Mouse (Mus musculus) embryonic facial prominence, embryonic 11.5 days (tissue): ENCODE results near the gene Gm20388. TPM values are rescaled to one million over a fixed set of nuclear protein-coding genes. Genes with fewer than 3 reads are reported as not detected.

ENCODE experiments used
- ATAC-seq: fragments of 200-750 bp; cut with Nextera tagmentation; replicated peaks from 2 replicates; pipeline ENCODE4 v1.8.0; 2017; ENCODE audit warnings: low read depth; ENCODE audit not compliant: insufficient number of reproducible peaks, low FRiP score, low TSS enrichment
- DNase-seq: peaks from one replicate; pipeline ENCODE4 v3.0.0-alpha.2; 2015; ENCODE audit warnings: low spot score
- H3K27ac ChIP-seq: fragments of 300-500 bp; sonication (generic); replicated peaks from 2 replicates; pipeline ENCODE4 v1.5.1; 2014; ENCODE audit warnings: mild to moderate bottlenecking, low read depth, low read length, control low read depth
- H3K27me3 ChIP-seq: fragments of 300-500 bp; sonication (generic); 2 replicates; pipeline ENCODE4 v1.6.1; 2014; ENCODE audit warnings: mild to moderate bottlenecking, low read length, moderate library complexity, mixed read lengths; ENCODE audit not compliant: control insufficient read depth, insufficient read depth
- H3K36me3 ChIP-seq: fragments of 300-500 bp; sonication (generic); replicated peaks from 2 replicates; pipeline ENCODE4 v1.6.1; 2014; ENCODE audit warnings: low read depth, mild to moderate bottlenecking, low read length, moderate library complexity, mixed read lengths; ENCODE audit not compliant: control insufficient read depth, insufficient read depth
- H3K4me1 ChIP-seq: fragments of 300-500 bp; sonication (generic); 2 replicates; pipeline ENCODE4 v1.6.1; 2014; ENCODE audit warnings: low read length, mixed read lengths; ENCODE audit not compliant: control insufficient read depth, insufficient read depth
- H3K4me2 ChIP-seq: fragments of 300-500 bp; sonication (generic); 2 replicates; pipeline ENCODE4 v1.6.1; 2014; ENCODE audit warnings: low read depth, mild to moderate bottlenecking, control low read depth, low read length, moderate library complexity
- H3K4me3 ChIP-seq: fragments of 300-500 bp; sonication (generic); 2 replicates; pipeline ENCODE4 v1.5.1; 2014; ENCODE audit warnings: low read depth, low read length, control low read depth
- H3K9ac ChIP-seq: fragments of 300-500 bp; sonication (generic); replicated peaks from 2 replicates; pipeline ENCODE4 v1.6.1; 2014; ENCODE audit warnings: mild to moderate bottlenecking, control low read depth, low read length
- H3K9me3 ChIP-seq: fragments of 300-500 bp; sonication (generic); replicated peaks from 2 replicates; pipeline ENCODE4 v1.6.1; 2016; ENCODE audit warnings: mild to moderate bottlenecking, low read length, inconsistent platforms, mixed read lengths; ENCODE audit not compliant: control insufficient read depth
- WGBS: fragments of 180-500 bp; shearing (Covaris S2); extraction: QIAGEN DNeasy Blood & Tissue Kit; methylation state at CpG from one replicate; pipeline ENCODE4 v1.1.7; 2014; 5-methylcytosine and 5-hydroxymethylcytosine counted together
- polyA plus RNA-seq: library from polyadenylated mRNA; unstranded; fragments of >200 nt; fragmentation: Nextera tagmentation; extraction: Ambion mirVana; gene quantifications from 2 replicates; pipeline ENCODE4 v1.2.1, GENCODE M21; 2014

Gm20388 gene
- polyA plus RNA-seq, 1 experiment from 2014 or later, result 3.1 TPM

DNA sequence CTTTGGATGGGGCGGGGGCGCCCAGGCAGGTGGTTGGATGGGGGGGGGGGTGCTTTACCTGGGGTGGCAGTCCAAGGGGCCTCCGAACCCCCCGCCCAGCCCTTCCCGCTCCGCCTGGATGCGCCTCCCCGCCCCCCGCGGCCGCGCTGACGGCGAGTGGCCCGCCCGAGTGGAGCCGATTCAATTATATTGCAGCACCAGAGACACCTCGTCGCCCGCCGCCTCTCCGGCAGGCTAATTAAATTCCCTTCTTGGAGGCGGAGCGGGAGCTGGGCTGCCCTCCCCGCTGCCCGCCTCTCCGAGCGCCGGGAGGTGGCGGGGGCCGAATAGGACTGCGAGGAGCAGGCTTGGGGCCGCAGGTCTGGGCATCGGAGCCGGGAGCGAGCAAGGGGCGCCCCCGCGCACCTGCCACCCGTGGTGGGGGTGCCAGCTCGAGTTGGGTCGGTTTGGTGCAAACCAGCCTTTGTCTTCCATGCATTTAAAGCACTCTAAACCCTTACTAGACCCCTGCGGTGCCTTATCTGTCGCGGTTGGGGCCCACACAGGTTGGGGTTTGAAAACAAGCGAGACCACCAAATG, 627.3 kb downstream of the Gm20388 start:
- DNase-seq (peak; percentile 74), ATAC-seq (no peak)
- Histone ChIP-seq H3K4me2 (peak overlapping the region; percentile 98), H3K36me3 (no peaks in the 10 kb centered on the region), H3K4me1 (peaks cover 49% of the 10 kb centered on the region), H3K9ac (peak overlapping the region; percentile 61), H3K9me3 (no peaks in the 10 kb centered on the region), H3K27me3 (peaks cover 3% of the 10 kb centered on the region; the same call in 1 of the 2 replicates), H3K27ac (peak overlapping the region; percentile 84), H3K4me3 (peak overlapping the region; percentile 62)
- WGBS, result 0% methylated on average over 42 of the region's 46 CpGs

DNA sequence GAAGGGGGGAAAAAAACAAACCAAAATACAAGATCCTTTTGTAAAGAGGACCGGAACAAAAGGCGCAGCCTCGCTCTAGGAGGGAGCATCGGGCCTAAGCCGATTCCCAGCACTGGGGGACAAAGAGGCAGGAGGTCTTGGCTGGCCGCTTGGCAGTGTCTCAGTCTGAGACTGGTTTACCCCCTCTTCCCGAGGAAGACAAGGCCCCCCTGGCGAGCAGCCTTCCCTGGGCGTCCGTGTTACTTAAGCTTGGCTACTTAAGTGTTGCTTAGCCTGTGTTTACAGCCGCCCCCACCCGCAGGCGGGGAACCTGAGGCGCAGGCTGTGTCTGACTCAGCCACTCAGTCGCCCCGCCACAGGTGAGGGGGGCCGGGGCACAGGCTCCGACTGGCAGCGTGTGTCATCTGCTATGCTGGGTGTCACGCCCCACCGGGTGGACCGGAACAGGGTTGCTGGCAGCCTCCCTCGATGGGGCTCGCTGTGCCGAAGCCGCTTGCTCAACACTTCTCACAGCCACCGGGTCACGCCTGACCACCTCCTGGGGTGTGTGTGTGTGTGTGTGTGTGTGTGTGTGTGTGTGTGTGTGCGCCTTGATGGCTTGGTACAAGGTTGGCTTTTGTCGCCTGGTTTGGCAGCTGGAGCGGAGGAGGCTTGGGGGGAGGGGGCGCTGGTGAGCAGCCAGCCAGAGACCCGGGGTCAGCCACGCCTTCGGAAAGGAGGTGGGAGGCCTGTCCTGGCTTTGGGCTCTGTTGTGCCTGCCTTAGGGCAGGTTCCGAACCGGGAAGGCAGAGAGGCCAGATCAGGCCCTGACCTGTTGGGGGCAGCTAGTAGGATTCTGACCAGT, 628.0 kb downstream of the Gm20388 start:
- Histone ChIP-seq H3K9ac (peak overlapping the region; percentile 61), H3K4me1 (peaks cover 47% of the 10 kb centered on the region), H3K36me3 (no peaks in the 10 kb centered on the region), H3K27me3 (peaks cover 3% of the 10 kb centered on the region; the same call in 1 of the 2 replicates), H3K9me3 (no peaks in the 10 kb centered on the region), H3K27ac (peak overlapping the region; percentile 84), H3K4me3 (peak overlapping the region; percentile 62), H3K4me2 (peak overlapping the region; percentile 98)
- DNase-seq, result peak; percentile 68
- ATAC-seq, result 0 out of 2 replicates have a peak, but pooled peaks have one; percentile 1
- 1% methylated on average over 37 of the region's 37 CpGs for WGBS

GRCm38 (mm10) chr8:120539381-120539774, 628.7 kb downstream of the Gm20388 start:
- peak overlapping the region; percentile 15; the same call in 1 of the 2 replicates for H3K9ac ChIP-seq
- DNase-seq (no peak), ATAC-seq (no peak)
- H3K27me3 ChIP-seq, result no peaks in the 10 kb centered on the region; the same call in 1 of the 2 replicates
- H3K27ac ChIP-seq, result 0 out of 2 replicates have a peak overlapping the region, but pooled peaks have one; percentile 6
- no peaks in the 10 kb centered on the region for H3K9me3 ChIP-seq
- peak overlapping the region; percentile 98 for H3K4me2 ChIP-seq
- WGBS, result 30% methylated on average over 6 of the region's 6 CpGs
- no peaks in the 10 kb centered on the region for H3K36me3 ChIP-seq
- H3K4me1 ChIP-seq, result peaks cover 40% of the 10 kb centered on the region
- H3K4me3 ChIP-seq, result peak overlapping the region; percentile 62; the same call in 1 of the 2 replicates

DNA sequence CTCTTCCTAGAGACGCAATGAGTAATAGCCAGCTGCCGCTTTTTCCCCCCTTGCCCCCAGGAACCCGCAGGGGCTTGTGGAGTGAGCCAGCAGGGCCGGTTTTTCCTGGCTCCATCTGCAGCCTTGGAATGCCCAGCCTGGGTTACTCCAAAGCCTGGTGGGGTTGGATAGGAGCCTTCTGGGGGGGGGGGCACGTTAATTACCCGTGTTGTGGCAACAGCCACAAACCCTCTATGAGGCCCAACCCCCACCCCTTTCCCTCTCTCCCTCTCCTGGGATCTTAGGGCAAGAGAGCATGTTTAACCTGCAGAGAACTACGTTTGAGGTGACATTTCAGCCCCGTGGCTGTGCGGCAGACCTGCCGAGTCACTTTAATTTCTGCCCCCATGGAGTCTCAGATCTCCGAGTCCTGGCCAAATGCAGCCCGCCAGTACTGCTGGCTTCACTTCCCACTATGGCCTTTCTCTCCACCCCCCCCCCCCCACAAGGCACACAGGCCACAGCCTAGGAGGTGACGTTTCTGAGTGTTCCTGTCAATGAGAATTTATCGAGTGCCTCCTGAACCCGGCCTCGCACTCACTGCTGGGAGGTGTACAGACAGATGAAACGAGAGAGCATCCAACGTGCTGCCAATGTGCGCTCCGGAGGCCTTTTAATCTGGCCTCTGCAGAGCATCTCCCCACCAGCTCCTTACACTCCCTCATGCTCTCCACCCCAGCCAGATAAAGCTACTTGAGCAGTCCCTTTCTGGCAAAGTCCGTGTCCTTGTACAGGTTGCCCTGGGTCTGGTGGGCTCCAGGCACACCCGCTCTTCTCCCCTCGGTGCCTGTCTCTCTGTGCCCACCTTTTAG, 629.4 kb downstream of the Gm20388 start:
- Histone ChIP-seq H3K36me3 (no peaks in the 10 kb centered on the region), H3K4me2 (peak overlapping the region; percentile 98), H3K4me3 (peak overlapping the region; percentile 10; the same call in 1 of the 2 replicates), H3K4me1 (peaks cover 40% of the 10 kb centered on the region), H3K9me3 (no peaks in the 10 kb centered on the region), H3K9ac (peak overlapping the region; percentile 15; the same call in 1 of the 2 replicates), H3K27ac (0 out of 2 replicates have a peak overlapping the region, but pooled peaks have one; percentile 5), H3K27me3 (no peaks in the 10 kb centered on the region; the same call in 1 of the 2 replicates)
- ATAC-seq, result no peak
- 24% methylated on average over 23 of the region's 23 CpGs for WGBS
- no peak for DNase-seq

DNA sequence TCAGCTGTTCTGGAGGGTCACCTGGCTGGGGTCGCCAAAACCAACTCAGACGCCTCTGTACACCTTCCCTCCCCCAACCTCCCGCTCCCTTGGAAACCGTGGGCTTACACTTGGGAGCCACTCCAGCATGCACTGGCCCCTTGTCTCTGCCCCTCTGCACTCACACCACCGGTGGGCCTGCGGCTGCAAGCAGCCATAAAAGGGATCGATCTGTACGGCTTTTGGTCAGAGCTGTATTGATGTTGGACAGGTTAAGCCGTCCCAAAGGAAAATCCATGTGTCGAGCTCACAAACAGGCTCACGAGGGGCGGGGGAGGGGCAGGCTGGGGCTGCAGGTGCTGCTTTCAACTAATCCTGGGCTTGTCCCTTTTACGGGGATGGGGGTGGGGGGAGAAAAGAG, 632.4 kb downstream of the Gm20388 start:
- Histone ChIP-seq H3K4me3 (no peak overlapping the region), H3K9me3 (no peaks in the 10 kb centered on the region), H3K27ac (no peak overlapping the region; the same call in 1 of the 2 replicates), H3K27me3 (no peaks in the 10 kb centered on the region; the same call in 1 of the 2 replicates), H3K9ac (no peak overlapping the region), H3K36me3 (no peaks in the 10 kb centered on the region), H3K4me2 (no peak overlapping the region), H3K4me1 (peaks cover 36% of the 10 kb centered on the region)
- WGBS, result 33% methylated on average over 13 of the region's 13 CpGs
- ATAC-seq (no peak), DNase-seq (no peak)

GRCm38 (mm10) chr8:120543416-120544055, 632.9 kb downstream of the Gm20388 start:
- Histone ChIP-seq H3K4me1 (peaks cover 30% of the 10 kb centered on the region), H3K27ac (no peak overlapping the region; the same call in 1 of the 2 replicates), H3K9ac (no peak overlapping the region; the same call in 1 of the 2 replicates), H3K27me3 (no peaks in the 10 kb centered on the region; the same call in 1 of the 2 replicates), H3K4me3 (no peak overlapping the region), H3K36me3 (no peaks in the 10 kb centered on the region), H3K4me2 (no peak overlapping the region), H3K9me3 (no peaks in the 10 kb centered on the region)
- ATAC-seq (no peak), DNase-seq (no peak)
- WGBS, result 68% methylated on average over 8 of the region's 8 CpGs

GRCm38 (mm10) chr8:120544155-120544554, 633.5 kb downstream of the Gm20388 start:
- no peak overlapping the region for H3K4me2 ChIP-seq
- H3K4me3 ChIP-seq, result no peak overlapping the region
- H3K4me1 ChIP-seq, result peaks cover 26% of the 10 kb centered on the region
- no peak overlapping the region for H3K9ac ChIP-seq
- DNase-seq, result no peak
- ATAC-seq, result no peak
- H3K27me3 ChIP-seq, result no peaks in the 10 kb centered on the region; the same call in 1 of the 2 replicates
- H3K9me3 ChIP-seq, result no peaks in the 10 kb centered on the region
- no peak overlapping the region for H3K27ac ChIP-seq
- no peaks in the 10 kb centered on the region for H3K36me3 ChIP-seq
- 82% methylated on average over 5 of the region's 5 CpGs for WGBS
